Mouse (Mus musculus) spleen, adult 2 months (tissue): ENCODE results near the gene Ldlrad3.

ENCODE experiments used
- CTCF ChIP-seq: fragments of 200-500 bp; IDR thresholded peaks from 2 replicates; pipeline ENCODE4 v1.5.1; 2011; ENCODE audit warnings: mild to moderate bottlenecking, inconsistent platforms; ENCODE audit not compliant: insufficient read depth, insufficient read length, insufficient replicate concordance; ENCODE audit errors: extremely low read depth
- POLR2A ChIP-seq: fragments of 200-500 bp; IDR thresholded peaks from 2 replicates; pipeline ENCODE4 v1.6.1; 2011; ENCODE audit warnings: low read depth, low read length, inconsistent platforms

DNA sequence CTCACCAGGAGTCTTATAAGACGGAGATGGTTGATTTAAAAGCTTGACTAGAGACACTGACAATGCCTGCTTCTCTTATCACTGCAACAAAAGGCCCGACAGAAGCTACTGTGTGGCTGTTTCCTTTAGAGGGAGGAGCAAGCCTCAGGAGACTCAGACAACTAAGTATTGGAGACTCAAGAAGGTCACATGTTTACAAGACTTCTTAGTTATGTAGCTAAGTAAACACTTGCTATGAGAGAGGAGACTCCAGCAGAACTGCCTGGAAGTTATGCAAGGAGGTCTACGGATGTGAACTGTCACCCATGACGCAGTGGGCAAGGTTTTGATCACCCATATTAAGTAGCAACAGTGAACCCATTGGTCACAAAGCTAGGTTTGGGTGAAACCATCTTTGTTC lies 113.3 kb downstream of the Ldlrad3 start:
- no peak for TF ChIP-seq CTCF
- no peak for TF ChIP-seq POLR2A
